Mouse (Mus musculus): ENCODE measurements around the gene Eif4ebp2. TPM values are rescaled to one million over a fixed set of nuclear protein-coding genes. Genes with fewer than 3 reads are reported as not detected.

Gene Eif4ebp2
- polyA plus RNA-seq, 1 experiment from 2014 or later = 47.4 TPM

- WGBS (ENCODE audit: insufficient replicate concordance) = 21% methylated on average over 13 of the region's 13 CpGs
- peak; percentile 59 for ATAC-seq (ENCODE audit: low read depth)
- DNase-seq = peak; percentile 59
Measured at GRCm38 (mm10) chr10:61399156-61399734, 53.2 kb downstream of the Eif4ebp2 start.

GRCm38 (mm10) chr10:61398125-61398524 is 54.3 kb downstream of the Eif4ebp2 start:
- H3K9ac ChIP-seq = no peak overlapping the region
- no peak for DNase-seq
- no peak overlapping the region for H3K4me2 ChIP-seq
- H3K27me3 ChIP-seq = no peaks in the 10 kb centered on the region
- no peak overlapping the region for H3K27ac ChIP-seq
- no peak overlapping the region for H3K4me3 ChIP-seq (replicated peaks)
- no peaks in the 10 kb centered on the region for H3K36me3 ChIP-seq
- no peaks in the 10 kb centered on the region for H3K9me3 ChIP-seq (replicated peaks)
- H3K4me1 ChIP-seq (replicated peaks) = no peaks in the 10 kb centered on the region; the same call in 1 of the 2 replicates
- no peak for ATAC-seq (ENCODE audit: low read depth)
- 53% methylated on average over 3 of the region's 3 CpGs for WGBS (ENCODE audit: insufficient replicate concordance)

More at GRCm38 (mm10) chr10:61399156-61399734, 53.2 kb downstream of the Eif4ebp2 start:
- no peaks in the 10 kb centered on the region for H3K36me3 ChIP-seq
- H3K9me3 ChIP-seq (replicated peaks) = no peaks in the 10 kb centered on the region
- no peaks in the 10 kb centered on the region for H3K27me3 ChIP-seq
- H3K27ac ChIP-seq = no peak overlapping the region
- no peak overlapping the region for H3K4me2 ChIP-seq
- H3K4me1 ChIP-seq (replicated peaks) = no peaks in the 10 kb centered on the region; the same call in 1 of the 2 replicates
- H3K4me3 ChIP-seq (replicated peaks) = no peak overlapping the region
- no peak overlapping the region for H3K9ac ChIP-seq

GRCm38 (mm10) chr10:61394476-61395136 is 57.9 kb downstream of the Eif4ebp2 start:
- WGBS (ENCODE audit: insufficient replicate concordance) = 26% methylated on average over 9 of the region's 9 CpGs
- H3K4me2 ChIP-seq = no peak overlapping the region
- no peak overlapping the region for H3K4me3 ChIP-seq (replicated peaks)
- H3K4me1 ChIP-seq (replicated peaks) = peaks cover 2% of the 10 kb centered on the region
- H3K27me3 ChIP-seq = no peaks in the 10 kb centered on the region
- no peak overlapping the region for H3K9ac ChIP-seq
- no peaks in the 10 kb centered on the region for H3K36me3 ChIP-seq
- ATAC-seq (ENCODE audit: low read depth) = no peak
- H3K27ac ChIP-seq = no peak overlapping the region
- no peak for DNase-seq
- H3K9me3 ChIP-seq (replicated peaks) = no peaks in the 10 kb centered on the region

- peaks cover 2% of the 10 kb centered on the region; the same call in 1 of the 2 replicates for H3K4me1 ChIP-seq (replicated peaks)
- H3K27ac ChIP-seq = no peak overlapping the region
- H3K9ac ChIP-seq = no peak overlapping the region
- ATAC-seq (ENCODE audit: low read depth) = no peak
- no peak overlapping the region for H3K4me3 ChIP-seq (replicated peaks)
- H3K9me3 ChIP-seq (replicated peaks) = no peaks in the 10 kb centered on the region
- H3K36me3 ChIP-seq = no peaks in the 10 kb centered on the region
- no peaks in the 10 kb centered on the region for H3K27me3 ChIP-seq
- DNase-seq = no peak
- H3K4me2 ChIP-seq = no peak overlapping the region
- WGBS (ENCODE audit: insufficient replicate concordance) = 29% methylated on average over 4 of the region's 4 CpGs
Measured at GRCm38 (mm10) chr10:61392584-61392983, 59.9 kb downstream of the Eif4ebp2 start.

- H3K36me3 ChIP-seq = no peaks in the 10 kb centered on the region
- ATAC-seq (ENCODE audit: low read depth) = no peak
- 41% methylated on average over 2 of the region's 2 CpGs for WGBS (ENCODE audit: insufficient replicate concordance)
- no peak overlapping the region for H3K4me3 ChIP-seq (replicated peaks)
- H3K27me3 ChIP-seq = peaks cover 7% of the 10 kb centered on the region; the same call in 1 of the 2 replicates
- no peak for DNase-seq
- no peak overlapping the region for H3K27ac ChIP-seq
- H3K9me3 ChIP-seq (replicated peaks) = no peaks in the 10 kb centered on the region
- H3K4me1 ChIP-seq (replicated peaks) = peaks cover 2% of the 10 kb centered on the region; the same call in 1 of the 2 replicates
- no peak overlapping the region for H3K9ac ChIP-seq
- no peak overlapping the region for H3K4me2 ChIP-seq
Measured at GRCm38 (mm10) chr10:61390148-61390547, 62.3 kb downstream of the Eif4ebp2 start.

GRCm38 (mm10) chr10:61389020-61389419 is 63.4 kb downstream of the Eif4ebp2 start:
- no peak overlapping the region for H3K4me2 ChIP-seq
- no peak overlapping the region for H3K4me3 ChIP-seq (replicated peaks)
- H3K27ac ChIP-seq = no peak overlapping the region
- H3K9ac ChIP-seq = no peak overlapping the region
- 63% methylated on average over 5 of the region's 5 CpGs for WGBS (ENCODE audit: insufficient replicate concordance)
- H3K9me3 ChIP-seq (replicated peaks) = no peaks in the 10 kb centered on the region
- ATAC-seq (ENCODE audit: low read depth) = no peak
- H3K4me1 ChIP-seq (replicated peaks) = peaks cover 3% of the 10 kb centered on the region
- H3K36me3 ChIP-seq = no peaks in the 10 kb centered on the region
- DNase-seq = no peak
- peaks cover 18% of the 10 kb centered on the region for H3K27me3 ChIP-seq

GRCm38 (mm10) chr10:61386284-61386683 is 66.2 kb downstream of the Eif4ebp2 start:
- no peaks in the 10 kb centered on the region for H3K36me3 ChIP-seq
- 44% methylated on average over 6 of the region's 6 CpGs for WGBS (ENCODE audit: insufficient replicate concordance)
- H3K27ac ChIP-seq = no peak overlapping the region
- DNase-seq (no peak), ATAC-seq (ENCODE audit: low read depth) (no peak)
- H3K27me3 ChIP-seq = peaks cover 46% of the 10 kb centered on the region
- no peak overlapping the region for H3K4me3 ChIP-seq (replicated peaks)
- H3K9me3 ChIP-seq (replicated peaks) = no peaks in the 10 kb centered on the region
- no peak overlapping the region for H3K9ac ChIP-seq
- peaks cover 29% of the 10 kb centered on the region for H3K4me1 ChIP-seq (replicated peaks)
- H3K4me2 ChIP-seq = no peak overlapping the region

GRCm38 (mm10) chr10:61385174-61385573 is 67.3 kb downstream of the Eif4ebp2 start:
- no peak overlapping the region for H3K27ac ChIP-seq
- peaks cover 38% of the 10 kb centered on the region for H3K4me1 ChIP-seq (replicated peaks)
- H3K27me3 ChIP-seq = peaks cover 57% of the 10 kb centered on the region
- H3K9me3 ChIP-seq (replicated peaks) = no peaks in the 10 kb centered on the region
- ATAC-seq (ENCODE audit: low read depth) (no peak), DNase-seq (no peak)
- H3K4me3 ChIP-seq (replicated peaks) = no peak overlapping the region
- WGBS (ENCODE audit: insufficient replicate concordance) = 58% methylated on average over 6 of the region's 6 CpGs
- H3K36me3 ChIP-seq = no peaks in the 10 kb centered on the region
- no peak overlapping the region for H3K4me2 ChIP-seq
- no peak overlapping the region for H3K9ac ChIP-seq

- H3K27ac ChIP-seq = no peak overlapping the region
- peak overlapping the region; percentile 63 for H3K4me3 ChIP-seq (replicated peaks)
- H3K4me1 ChIP-seq (replicated peaks) = peaks cover 48% of the 10 kb centered on the region
- peak overlapping the region; percentile 71 for H3K9ac ChIP-seq
- peak overlapping the region; percentile 75 for H3K4me2 ChIP-seq
- ATAC-seq (ENCODE audit: low read depth) = peak; percentile 21
- DNase-seq = no peak
- H3K9me3 ChIP-seq (replicated peaks) = no peaks in the 10 kb centered on the region
- peaks cover 66% of the 10 kb centered on the region for H3K27me3 ChIP-seq
- 7% methylated on average over 11 of the region's 11 CpGs for WGBS (ENCODE audit: insufficient replicate concordance)
- H3K36me3 ChIP-seq = no peaks in the 10 kb centered on the region
Measured at GRCm38 (mm10) chr10:61383715-61384047, 68.8 kb downstream of the Eif4ebp2 start.

- Histone ChIP-seq H3K9me3 (replicated peaks) (no peaks in the 10 kb centered on the region), H3K27ac (peak within 1 kb of the TSS; percentile 32), H3K27me3 (peaks cover 66% of the 10 kb centered on the region), H3K9ac (peak within 1 kb of the TSS; percentile 71), H3K4me3 (replicated peaks) (peak within 1 kb of the TSS; percentile 63), H3K36me3 (no peaks in the 10 kb centered on the region), H3K4me2 (peak within 1 kb of the TSS; percentile 75), H3K4me1 (replicated peaks) (peaks cover 52% of the 10 kb centered on the region)
- DNase-seq (peak; percentile 33), ATAC-seq (ENCODE audit: low read depth) (peak; percentile 76)
- WGBS (ENCODE audit: insufficient replicate concordance) = under 1% methylated on average over 59 of the region's 60 CpGs
Measured at GRCm38 (mm10) chr10:61383021-61383714, 69.3 kb downstream of the Eif4ebp2 start, which contains the start of gene Pald1. Gene Pald1 (minus strand): TSS chr10:61383530.

- peaks cover 66% of the 10 kb centered on the region for H3K27me3 ChIP-seq
- ATAC-seq (ENCODE audit: low read depth) (0 out of 2 replicates have a peak, but pooled peaks have one; percentile 3), DNase-seq (no peak)
- H3K4me2 ChIP-seq = peak overlapping the region; percentile 75
- no peaks in the 10 kb centered on the region for H3K9me3 ChIP-seq (replicated peaks)
- no peaks in the 10 kb centered on the region for H3K36me3 ChIP-seq
- peak overlapping the region; percentile 63 for H3K4me3 ChIP-seq (replicated peaks)
- peak overlapping the region; percentile 32 for H3K27ac ChIP-seq
- peak overlapping the region; percentile 71 for H3K9ac ChIP-seq
- peaks cover 56% of the 10 kb centered on the region for H3K4me1 ChIP-seq (replicated peaks)
- 0% methylated on average over 8 of the region's 8 CpGs for WGBS (ENCODE audit: insufficient replicate concordance)
Measured at GRCm38 (mm10) chr10:61382281-61382731, 70.2 kb downstream of the Eif4ebp2 start.
